Mouse (Mus musculus): ENCODE measurements around the gene Coq9.
"Not testable (repeated sequence)": the region's sequence is repeated elsewhere in the genome, so short reads cannot be mapped to it uniquely, and the experiment has no call there.

Gene Coq9

GRCm38 (mm10) chr8:94822637-94823560 lies 15.2 kb upstream of the Coq9 start:
- DNase-seq (ENCODE audit: low read depth), result peak; percentile 78

GRCm38 (mm10) chr8:94825170-94825569 lies 13.0 kb upstream of the Coq9 start:
- DNase-seq (ENCODE audit: low read depth), result no peak

GRCm38 (mm10) chr8:94826210-94826609 lies 11.9 kb upstream of the Coq9 start:
- no peak for DNase-seq (ENCODE audit: low read depth)

- peak; percentile 65 for DNase-seq (ENCODE audit: low read depth)
Measured at GRCm38 (mm10) chr8:94828284-94828683, 9.8 kb upstream of the Coq9 start.

GRCm38 (mm10) chr8:94833901-94834405 lies 4.2 kb upstream of the Coq9 start:
- not testable (repeated sequence) for DNase-seq (ENCODE audit: low read depth)

- DNase-seq (ENCODE audit: low read depth), result not testable (repeated sequence)
Measured at GRCm38 (mm10) chr8:94835751-94836150, 2.4 kb upstream of the Coq9 start.

GRCm38 (mm10) chr8:94836456-94837240 lies 1.5 kb upstream of the Coq9 start:
- no peak for DNase-seq (ENCODE audit: low read depth)

GRCm38 (mm10) chr8:94838600-94838999 lies 479 bp downstream of the Coq9 start:
- DNase-seq (ENCODE audit: low read depth), result peak; percentile 50

GRCm38 (mm10) chr8:94841183-94841582 lies 3.1 kb downstream of the Coq9 start:
- DNase-seq (ENCODE audit: low read depth), result no peak

- no peak for DNase-seq (ENCODE audit: low read depth)
Measured at GRCm38 (mm10) chr8:94850049-94850448, 11.9 kb downstream of the Coq9 start.

GRCm38 (mm10) chr8:94854761-94855160 lies 16.6 kb downstream of the Coq9 start:
- DNase-seq (ENCODE audit: low read depth), result not testable (repeated sequence)

- DNase-seq (ENCODE audit: low read depth), result no peak
Measured at GRCm38 (mm10) chr8:94857011-94857345, 18.9 kb downstream of the Coq9 start.

- peak; percentile 93 for DNase-seq (ENCODE audit: low read depth)
Measured at GRCm38 (mm10) chr8:94857346-94858173, 19.4 kb downstream of the Coq9 start, which contains the start of gene Polr2c. TSS of gene Polr2c (plus strand) at chr8:94857450.

- DNase-seq (ENCODE audit: low read depth), result peak; percentile 77
Measured at GRCm38 (mm10) chr8:94861352-94861910, 23.3 kb downstream of the Coq9 start.

- DNase-seq (ENCODE audit: low read depth), result no peak
Measured at GRCm38 (mm10) chr8:94862487-94863220, 24.5 kb downstream of the Coq9 start.

GRCm38 (mm10) chr8:94863897-94864673 lies 26.0 kb downstream of the Coq9 start:
- peak; percentile 19 for DNase-seq (ENCODE audit: low read depth)

- no peak for DNase-seq (ENCODE audit: low read depth)
Measured at GRCm38 (mm10) chr8:94865292-94865691, 27.2 kb downstream of the Coq9 start.

GRCm38 (mm10) chr8:94866921-94867320 lies 28.8 kb downstream of the Coq9 start:
- no peak for DNase-seq (ENCODE audit: low read depth)

GRCm38 (mm10) chr8:94869146-94869545 lies 31.0 kb downstream of the Coq9 start:
- no peak for DNase-seq (ENCODE audit: low read depth)

GRCm38 (mm10) chr8:94870003-94870402 lies 31.9 kb downstream of the Coq9 start:
- DNase-seq (ENCODE audit: low read depth), result no peak
